Mouse (Mus musculus): ENCODE results near the gene Plekha4. TPM values are rescaled to one million over a fixed set of nuclear protein-coding genes. Genes with fewer than 3 reads are reported as not detected.
A peak's percentile ranks its signal among the peaks of the same experiment; 100 is the strongest.

Gene Plekha4
- polyA plus RNA-seq, 1 experiment from 2014 or later, result 0.53 TPM

DNA sequence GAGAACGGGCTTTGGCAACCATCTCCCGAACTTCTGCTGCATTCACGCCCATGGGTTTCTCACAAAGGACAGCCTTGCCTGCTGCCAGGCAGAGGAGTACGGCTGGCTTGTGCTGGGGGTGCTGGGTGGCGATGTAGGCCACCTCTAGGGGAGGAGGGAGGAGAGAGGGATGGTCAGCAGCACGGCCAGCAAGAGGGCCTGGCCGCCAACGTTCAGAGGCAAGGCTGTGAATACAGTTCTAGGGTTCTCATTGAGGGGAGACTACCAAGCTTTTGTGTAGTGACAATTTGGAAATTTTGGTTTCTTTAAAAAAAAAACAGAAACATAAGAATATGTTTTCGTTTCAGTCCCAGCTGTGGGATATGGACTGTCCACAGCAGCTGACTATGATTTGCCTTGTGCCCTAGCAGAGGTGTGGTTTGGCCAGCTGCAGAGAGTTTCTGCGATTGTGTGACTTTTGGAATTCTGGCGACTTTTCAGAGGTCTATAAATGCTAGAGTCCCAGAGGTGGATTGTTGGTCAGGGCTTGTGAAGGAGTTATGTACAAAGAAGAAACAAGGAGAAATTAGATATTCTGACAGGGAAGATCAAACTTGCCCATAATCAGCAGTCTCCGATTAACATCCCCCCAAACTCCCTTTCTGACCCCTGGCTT, 39.2 kb upstream of the Plekha4 start, which contains the start of gene Gm45808:
Gene Gm45808 (minus strand): TSS at position 51 of the 655 bp plus-strand sequence.
- WGBS, result 84% methylated on average over 12 of the region's 12 CpGs
- DNase-seq (no peak), ATAC-seq (ENCODE audit: low FRiP score, low TSS enrichment) (no peak)
- H3K27me3 ChIP-seq (ENCODE audit: control insufficient read depth, insufficient read depth, low read length), result no peaks in the 10 kb centered on the region
- H3K4me3 ChIP-seq (replicated peaks; ENCODE audit: low read depth, low read length), result peak within 1 kb of the TSS; percentile 34; the same call in 1 of the 2 replicates
- H3K36me3 ChIP-seq (ENCODE audit: control insufficient read depth, insufficient read depth, low read length), result no peaks in the 10 kb centered on the region
- H3K9me3 ChIP-seq (ENCODE audit: control insufficient read depth, low read length), result no peaks in the 10 kb centered on the region
- no peak within 1 kb of the TSS for H3K9ac ChIP-seq (replicated peaks; ENCODE audit: low read length)
- H3K27ac ChIP-seq (replicated peaks; ENCODE audit: low read depth, low read length), result no peak within 1 kb of the TSS
- 0 out of 2 replicates have a peak, but pooled peaks cover 9% of the 10 kb centered on the region for H3K4me1 ChIP-seq (ENCODE audit: control insufficient read depth, insufficient read depth, low read length)
- H3K4me2 ChIP-seq (ENCODE audit: low read length), result peak within 1 kb of the TSS; percentile 56

DNA sequence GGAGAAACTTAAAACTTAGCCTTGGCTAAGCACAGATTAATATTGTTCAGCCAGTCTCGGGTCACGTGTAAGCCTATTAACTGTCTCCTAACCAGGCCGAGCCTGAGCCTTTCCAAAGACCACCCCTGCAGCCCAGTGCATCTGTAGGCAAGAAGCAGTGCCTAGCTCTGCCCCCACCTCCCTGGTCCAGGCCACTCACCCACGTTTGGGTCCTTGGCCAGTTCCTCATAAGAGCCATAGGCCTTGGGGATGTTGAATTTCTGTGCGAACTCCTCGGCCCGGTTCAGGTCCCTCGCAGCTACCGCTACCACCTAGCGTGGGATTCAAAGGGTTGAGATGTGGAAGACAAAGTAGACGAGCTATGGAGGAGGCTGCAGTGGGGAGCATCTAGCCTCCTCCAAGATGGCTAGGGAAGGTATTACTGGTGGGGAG, 38.3 kb upstream of the Plekha4 start:
- DNase-seq (peak; percentile 59), ATAC-seq (ENCODE audit: low FRiP score, low TSS enrichment) (peak; percentile 62; the same call in 1 of the 2 replicates)
- H3K4me3 ChIP-seq (replicated peaks; ENCODE audit: low read depth, low read length), result peak overlapping the region; percentile 34

DNA sequence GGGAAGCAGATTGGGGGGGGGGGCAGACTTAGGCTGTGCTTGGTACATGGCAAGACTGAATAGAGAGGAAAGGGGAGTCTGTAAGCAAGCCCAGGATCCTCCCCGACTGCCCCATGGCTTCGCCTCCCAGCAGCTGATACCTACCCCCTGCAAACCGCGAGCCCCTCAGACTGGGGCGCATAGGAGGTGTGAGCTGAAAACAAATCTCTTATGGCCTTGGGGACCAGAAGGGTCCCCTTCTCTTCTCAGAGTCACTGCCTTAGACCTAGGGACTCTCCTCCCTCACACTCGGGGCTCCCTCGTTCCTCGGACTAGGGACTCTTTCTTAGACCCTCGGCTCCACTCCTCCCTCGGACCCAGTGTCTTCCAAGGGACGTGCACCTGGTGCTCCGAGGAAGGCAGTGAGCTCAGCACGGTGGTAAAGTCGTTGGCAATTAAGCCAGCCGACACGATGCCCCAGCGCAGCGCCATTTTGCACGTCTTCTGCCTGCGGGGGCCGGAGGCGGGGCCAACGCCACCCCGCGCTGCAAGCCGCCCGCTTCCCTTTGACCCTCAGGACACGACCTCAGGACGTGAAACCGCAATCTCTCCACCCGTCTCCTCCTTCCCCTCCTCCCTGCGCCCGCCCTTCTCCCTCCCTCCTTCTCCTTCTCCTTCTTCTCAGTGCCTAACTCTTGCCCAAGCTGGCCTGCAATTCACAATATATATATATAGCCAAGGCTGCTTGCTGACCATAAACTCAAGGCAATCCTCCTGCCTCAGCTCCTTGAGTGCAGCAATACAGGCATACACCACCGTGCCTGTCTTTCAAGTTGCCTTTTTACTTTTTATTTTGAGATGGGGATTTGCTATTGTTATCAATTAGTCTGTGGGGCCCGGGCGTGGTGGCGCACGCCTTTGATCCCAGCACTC, 37.6 kb upstream of the Plekha4 start, which contains the start of gene Dhdh:
Gene Dhdh (minus strand): TSS at position 513 of the 912 bp plus-strand sequence.
- Histone ChIP-seq H3K4me3 (replicated peaks; ENCODE audit: low read depth, low read length) (peak within 1 kb of the TSS; percentile 34), H3K4me1 (ENCODE audit: control insufficient read depth, insufficient read depth, low read length) (0 out of 2 replicates have a peak, but pooled peaks cover 9% of the 10 kb centered on the region), H3K9me3 (ENCODE audit: control insufficient read depth, low read length) (no peaks in the 10 kb centered on the region), H3K27ac (replicated peaks; ENCODE audit: low read depth, low read length) (peak within 1 kb of the TSS; percentile 83), H3K27me3 (ENCODE audit: control insufficient read depth, insufficient read depth, low read length) (no peaks in the 10 kb centered on the region), H3K4me2 (ENCODE audit: low read length) (peak within 1 kb of the TSS; percentile 56), H3K36me3 (ENCODE audit: control insufficient read depth, insufficient read depth, low read length) (peaks cover 14% of the 10 kb centered on the region), H3K9ac (replicated peaks; ENCODE audit: low read length) (peak within 1 kb of the TSS; percentile 57)
- DNase-seq (peak; percentile 75), ATAC-seq (ENCODE audit: low FRiP score, low TSS enrichment) (peak; percentile 59)
- 8% methylated on average over 38 of the region's 38 CpGs for WGBS

More for the DNA sequence above, 38.3 kb upstream of the Plekha4 start:
- Histone ChIP-seq H3K9me3 (ENCODE audit: control insufficient read depth, low read length) (no peaks in the 10 kb centered on the region), H3K36me3 (ENCODE audit: control insufficient read depth, insufficient read depth, low read length) (peaks cover 7% of the 10 kb centered on the region), H3K9ac (replicated peaks; ENCODE audit: low read length) (peak overlapping the region; percentile 57), H3K27ac (replicated peaks; ENCODE audit: low read depth, low read length) (peak overlapping the region; percentile 83), H3K4me1 (ENCODE audit: control insufficient read depth, insufficient read depth, low read length) (0 out of 2 replicates have a peak, but pooled peaks cover 9% of the 10 kb centered on the region), H3K27me3 (ENCODE audit: control insufficient read depth, insufficient read depth, low read length) (no peaks in the 10 kb centered on the region), H3K4me2 (ENCODE audit: low read length) (peak overlapping the region; percentile 56)
- WGBS, result 15% methylated on average over 11 of the region's 11 CpGs

DNA sequence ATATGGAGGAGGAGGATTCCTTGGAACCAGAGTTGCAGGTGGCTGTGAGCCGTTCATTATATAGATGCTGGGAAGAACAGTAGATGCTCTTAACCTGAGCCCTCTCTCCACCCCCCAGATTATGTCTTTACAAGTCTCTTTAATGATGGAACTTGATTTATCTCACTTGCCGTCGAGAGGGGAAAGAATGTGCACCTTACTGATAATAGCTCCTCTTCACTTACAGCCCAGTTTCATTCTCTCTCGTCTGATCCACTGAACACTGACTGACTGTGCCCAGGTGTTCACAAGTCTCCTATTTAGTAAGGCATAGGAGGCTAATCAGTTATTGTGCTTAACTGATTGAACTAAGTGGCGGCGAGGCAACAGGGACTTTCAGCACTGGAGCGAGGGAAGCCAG, 36.6 kb upstream of the Plekha4 start:
- H3K9ac ChIP-seq (replicated peaks; ENCODE audit: low read length), result no peak overlapping the region
- H3K36me3 ChIP-seq (ENCODE audit: control insufficient read depth, insufficient read depth, low read length), result peaks cover 24% of the 10 kb centered on the region
- no peaks in the 10 kb centered on the region for H3K9me3 ChIP-seq (ENCODE audit: control insufficient read depth, low read length)
- DNase-seq (no peak), ATAC-seq (ENCODE audit: low FRiP score, low TSS enrichment) (no peak)
- H3K4me2 ChIP-seq (ENCODE audit: low read length), result no peak overlapping the region
- 0 out of 2 replicates have a peak overlapping the region, but pooled peaks have one; percentile 83 for H3K27ac ChIP-seq (replicated peaks; ENCODE audit: low read depth, low read length)
- no peak overlapping the region for H3K4me3 ChIP-seq (replicated peaks; ENCODE audit: low read depth, low read length)
- no peaks in the 10 kb centered on the region for H3K27me3 ChIP-seq (ENCODE audit: control insufficient read depth, insufficient read depth, low read length)
- WGBS, result 87% methylated on average over 7 of the region's 7 CpGs
- H3K4me1 ChIP-seq (ENCODE audit: control insufficient read depth, insufficient read depth, low read length), result 0 out of 2 replicates have a peak, but pooled peaks cover 9% of the 10 kb centered on the region

DNA sequence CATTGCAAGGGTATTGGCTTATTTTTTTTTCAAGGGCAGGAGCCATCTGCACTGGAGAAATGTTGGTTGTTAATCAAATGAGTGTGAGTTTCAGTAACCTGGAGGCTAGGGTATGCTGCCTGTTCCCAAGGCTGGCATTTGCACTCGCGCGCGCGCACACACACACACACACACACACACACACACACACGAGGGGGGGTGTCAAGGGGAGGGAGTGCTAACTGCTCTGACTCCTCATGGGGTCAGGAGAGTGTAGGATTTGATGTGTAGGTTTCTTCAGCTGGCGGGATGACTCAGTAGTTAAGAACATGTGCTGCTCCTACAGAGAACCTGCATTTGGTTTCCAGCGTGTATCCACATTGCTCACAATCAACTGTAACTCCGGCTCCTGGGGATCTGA, 35.3 kb upstream of the Plekha4 start:
- WGBS, result 57% methylated on average over 9 of the region's 9 CpGs
- Histone ChIP-seq H3K27me3 (ENCODE audit: control insufficient read depth, insufficient read depth, low read length) (no peaks in the 10 kb centered on the region), H3K9ac (replicated peaks; ENCODE audit: low read length) (no peak overlapping the region), H3K9me3 (ENCODE audit: control insufficient read depth, low read length) (no peaks in the 10 kb centered on the region), H3K4me3 (replicated peaks; ENCODE audit: low read depth, low read length) (no peak overlapping the region), H3K4me1 (ENCODE audit: control insufficient read depth, insufficient read depth, low read length) (0 out of 2 replicates have a peak, but pooled peaks cover 9% of the 10 kb centered on the region), H3K4me2 (ENCODE audit: low read length) (no peak overlapping the region), H3K36me3 (ENCODE audit: control insufficient read depth, insufficient read depth, low read length) (peaks cover 36% of the 10 kb centered on the region), H3K27ac (replicated peaks; ENCODE audit: low read depth, low read length) (no peak overlapping the region)
- DNase-seq (peak; percentile 8), ATAC-seq (ENCODE audit: low FRiP score, low TSS enrichment) (no peak)

DNA sequence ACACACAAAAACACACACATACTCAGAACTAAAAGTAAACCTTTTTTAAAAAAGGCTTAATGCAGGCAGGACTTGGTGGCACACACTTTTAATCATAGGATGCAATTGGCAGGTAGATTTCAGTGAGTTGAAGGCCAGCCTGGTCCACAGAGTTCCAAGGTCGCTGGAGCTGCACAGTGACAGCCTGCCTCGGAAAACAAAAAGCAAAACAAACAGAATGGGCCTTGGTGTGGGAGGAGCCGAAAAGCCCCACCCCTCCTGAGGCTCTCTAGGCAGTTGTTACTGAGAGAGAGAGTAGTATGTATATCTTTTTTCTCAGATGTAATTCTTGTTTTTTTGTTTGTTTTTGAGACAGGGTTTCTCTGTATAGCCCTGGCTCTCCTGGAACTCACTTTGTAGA, 34.9 kb upstream of the Plekha4 start:
- H3K9me3 ChIP-seq (ENCODE audit: control insufficient read depth, low read length), result no peaks in the 10 kb centered on the region
- no peak overlapping the region for H3K4me3 ChIP-seq (replicated peaks; ENCODE audit: low read depth, low read length)
- peaks cover 39% of the 10 kb centered on the region for H3K36me3 ChIP-seq (ENCODE audit: control insufficient read depth, insufficient read depth, low read length)
- DNase-seq (no peak), ATAC-seq (ENCODE audit: low FRiP score, low TSS enrichment) (no peak)
- H3K4me1 ChIP-seq (ENCODE audit: control insufficient read depth, insufficient read depth, low read length), result 0 out of 2 replicates have a peak, but pooled peaks cover 9% of the 10 kb centered on the region
- no peak overlapping the region for H3K27ac ChIP-seq (replicated peaks; ENCODE audit: low read depth, low read length)
- H3K27me3 ChIP-seq (ENCODE audit: control insufficient read depth, insufficient read depth, low read length), result no peaks in the 10 kb centered on the region
- no peak overlapping the region for H3K4me2 ChIP-seq (ENCODE audit: low read length)
- WGBS, result 27% methylated on average over 3 of the region's 3 CpGs
- H3K9ac ChIP-seq (replicated peaks; ENCODE audit: low read length), result no peak overlapping the region

DNA sequence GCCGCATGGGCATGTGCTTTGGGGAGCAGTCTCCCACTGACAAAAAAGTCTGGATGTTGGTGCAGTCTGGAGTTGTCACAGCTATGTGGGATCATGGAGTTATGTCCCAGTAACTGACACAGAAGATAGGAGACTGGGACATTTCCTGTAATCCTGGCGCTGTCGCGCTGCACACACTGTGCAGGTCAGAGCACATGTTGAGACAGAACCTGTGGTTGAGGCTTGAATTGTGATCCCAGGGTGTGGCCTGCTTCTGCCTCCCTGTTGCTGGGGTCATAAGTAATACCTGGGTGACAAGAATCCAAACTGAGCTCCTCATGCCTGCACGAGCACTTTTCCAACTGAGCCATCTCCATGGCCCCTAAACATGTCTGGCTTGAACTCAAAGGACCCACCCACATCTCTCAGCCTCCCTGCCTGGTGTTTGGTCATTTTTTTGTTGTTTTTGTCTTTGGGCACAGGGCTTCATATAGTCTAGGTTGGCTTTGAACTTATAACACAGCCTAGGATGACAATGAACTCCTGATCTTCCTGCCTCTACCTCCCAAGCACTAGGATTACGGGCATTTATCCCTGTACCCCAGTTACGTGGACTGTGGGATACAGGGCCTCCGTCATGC, 33.8 kb upstream of the Plekha4 start:
- peaks cover 50% of the 10 kb centered on the region for H3K36me3 ChIP-seq (ENCODE audit: control insufficient read depth, insufficient read depth, low read length)
- WGBS, result 97% methylated on average over 8 of the region's 8 CpGs

DNA sequence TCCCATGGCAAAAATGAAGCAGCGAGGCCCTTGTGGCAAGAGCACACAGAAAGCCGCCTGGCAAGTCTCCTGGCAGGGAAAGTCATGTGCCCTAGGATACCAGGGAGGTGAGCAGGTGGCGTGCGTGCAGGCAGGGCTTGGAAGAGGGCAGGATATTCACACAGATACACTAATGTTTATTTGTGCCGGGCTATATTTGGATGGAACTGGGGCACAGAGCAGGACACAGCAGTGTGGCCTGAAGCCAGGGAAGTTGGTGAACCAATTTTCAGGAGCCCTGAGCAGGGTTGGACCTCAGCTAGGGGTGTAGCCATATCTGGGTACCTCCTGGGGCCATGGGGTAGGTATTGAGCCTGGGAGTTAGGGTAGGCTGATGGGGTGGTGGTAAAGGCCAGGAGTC, 33.2 kb upstream of the Plekha4 start:
- no peak for DNase-seq
- Histone ChIP-seq H3K4me1 (ENCODE audit: control insufficient read depth, insufficient read depth, low read length) (0 out of 2 replicates have a peak, but pooled peaks cover 9% of the 10 kb centered on the region), H3K9ac (replicated peaks; ENCODE audit: low read length) (no peak overlapping the region), H3K4me2 (ENCODE audit: low read length) (no peak overlapping the region), H3K27ac (replicated peaks; ENCODE audit: low read depth, low read length) (no peak overlapping the region), H3K36me3 (ENCODE audit: control insufficient read depth, insufficient read depth, low read length) (peaks cover 56% of the 10 kb centered on the region), H3K27me3 (ENCODE audit: control insufficient read depth, insufficient read depth, low read length) (no peaks in the 10 kb centered on the region), H3K9me3 (ENCODE audit: control insufficient read depth, low read length) (no peaks in the 10 kb centered on the region), H3K4me3 (replicated peaks; ENCODE audit: low read depth, low read length) (no peak overlapping the region)
- WGBS, result 92% methylated on average over 5 of the region's 5 CpGs
- no peak for ATAC-seq (ENCODE audit: low FRiP score, low TSS enrichment)

More for the DNA sequence above, 33.8 kb upstream of the Plekha4 start:
- DNase-seq (no peak), ATAC-seq (ENCODE audit: low FRiP score, low TSS enrichment) (no peak)
- Histone ChIP-seq H3K27ac (replicated peaks; ENCODE audit: low read depth, low read length) (no peak overlapping the region), H3K4me2 (ENCODE audit: low read length) (no peak overlapping the region), H3K4me1 (ENCODE audit: control insufficient read depth, insufficient read depth, low read length) (0 out of 2 replicates have a peak, but pooled peaks cover 9% of the 10 kb centered on the region), H3K4me3 (replicated peaks; ENCODE audit: low read depth, low read length) (no peak overlapping the region), H3K27me3 (ENCODE audit: control insufficient read depth, insufficient read depth, low read length) (no peaks in the 10 kb centered on the region), H3K9me3 (ENCODE audit: control insufficient read depth, low read length) (no peaks in the 10 kb centered on the region), H3K9ac (replicated peaks; ENCODE audit: low read length) (no peak overlapping the region)
